Mouse (Mus musculus) right cerebral cortex, postnatal 14 days (tissue): ENCODE measurements around the gene Otx2.
"Not testable (repeated sequence)": the region's sequence is repeated elsewhere in the genome, so short reads cannot be mapped to it uniquely, and the experiment has no call there.

ENCODE experiments used
- DNase-seq: peaks from one replicate; pipeline ENCODE4 v3.0.0; 2022

Otx2 gene

DNA sequence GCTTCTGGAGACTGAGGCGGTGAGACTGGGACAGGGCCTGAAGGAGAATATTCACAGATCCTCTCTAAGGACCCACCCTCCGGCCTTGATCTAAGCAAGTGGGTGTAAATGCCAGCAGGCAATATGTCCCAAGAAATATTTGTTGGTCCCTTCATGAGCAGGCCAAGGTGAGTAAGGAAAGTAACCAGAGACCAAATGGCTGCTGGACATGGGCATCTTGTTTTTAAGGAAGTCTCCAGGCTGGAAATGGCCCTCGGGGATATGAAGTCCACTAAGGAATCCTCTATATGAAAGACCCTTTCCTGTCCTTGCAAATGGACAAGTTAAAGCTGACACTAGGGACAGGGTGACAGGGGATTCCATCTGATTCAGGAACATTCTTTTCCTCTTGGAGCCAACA is 20.5 kb downstream of the Otx2 start:
- DNase-seq = no peak

DNA sequence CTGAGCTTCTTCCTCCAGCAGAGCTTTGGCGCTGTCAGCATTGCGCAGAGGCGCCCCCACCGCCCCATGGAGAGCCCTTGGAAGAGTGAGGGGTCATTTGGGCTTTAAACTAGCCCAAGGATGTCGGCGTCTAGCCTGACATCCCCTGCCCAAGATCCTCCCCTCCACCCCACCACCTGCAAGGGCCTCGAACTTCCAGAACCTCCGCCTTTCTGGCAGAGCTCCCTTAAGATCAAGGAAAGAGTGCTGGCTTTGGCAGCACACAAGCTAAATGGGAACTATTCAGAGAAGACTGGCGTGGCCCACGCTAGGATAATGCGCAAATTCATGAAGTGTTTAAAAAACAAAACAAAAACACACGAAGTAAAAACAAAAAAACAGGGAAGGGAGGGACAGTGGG is 21.4 kb downstream of the Otx2 start:
- DNase-seq = no peak

DNA sequence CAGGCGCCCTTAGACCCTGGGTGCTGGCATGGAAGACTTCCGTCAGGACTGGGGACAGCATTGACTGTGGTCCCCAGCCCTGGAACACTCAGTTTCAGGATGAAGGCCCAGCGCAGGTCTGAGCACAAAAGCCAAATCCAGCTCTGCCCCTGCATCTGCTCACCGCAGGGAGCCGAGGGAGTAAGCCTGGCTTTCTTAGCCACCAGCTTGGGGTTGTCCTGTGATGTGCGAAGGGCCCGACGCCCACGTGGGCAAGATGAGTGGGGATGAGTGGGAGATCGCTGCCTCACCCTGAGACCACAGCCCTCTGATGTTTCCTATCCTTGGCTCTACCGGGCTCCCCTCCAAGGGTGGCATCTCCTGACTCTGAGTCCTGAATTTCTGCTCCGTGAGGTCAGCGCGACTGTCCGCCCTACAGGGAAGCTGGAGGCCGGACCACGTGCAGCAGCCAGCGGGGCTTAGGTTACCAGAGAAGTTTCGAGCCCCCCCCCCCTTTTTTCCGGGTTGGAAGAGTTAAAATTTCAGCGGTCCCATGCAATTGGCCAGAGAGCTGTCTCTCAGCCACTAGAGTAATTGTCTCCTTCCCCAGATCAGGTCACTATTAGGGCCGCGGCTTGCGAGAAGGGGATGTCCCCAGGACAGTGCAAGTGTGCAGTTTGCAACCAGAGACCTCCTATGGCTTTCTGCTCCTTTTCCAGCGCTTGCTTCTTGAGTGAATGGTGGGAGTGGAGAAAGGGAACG is 22.0 kb downstream of the Otx2 start:
- no peak for DNase-seq

DNA sequence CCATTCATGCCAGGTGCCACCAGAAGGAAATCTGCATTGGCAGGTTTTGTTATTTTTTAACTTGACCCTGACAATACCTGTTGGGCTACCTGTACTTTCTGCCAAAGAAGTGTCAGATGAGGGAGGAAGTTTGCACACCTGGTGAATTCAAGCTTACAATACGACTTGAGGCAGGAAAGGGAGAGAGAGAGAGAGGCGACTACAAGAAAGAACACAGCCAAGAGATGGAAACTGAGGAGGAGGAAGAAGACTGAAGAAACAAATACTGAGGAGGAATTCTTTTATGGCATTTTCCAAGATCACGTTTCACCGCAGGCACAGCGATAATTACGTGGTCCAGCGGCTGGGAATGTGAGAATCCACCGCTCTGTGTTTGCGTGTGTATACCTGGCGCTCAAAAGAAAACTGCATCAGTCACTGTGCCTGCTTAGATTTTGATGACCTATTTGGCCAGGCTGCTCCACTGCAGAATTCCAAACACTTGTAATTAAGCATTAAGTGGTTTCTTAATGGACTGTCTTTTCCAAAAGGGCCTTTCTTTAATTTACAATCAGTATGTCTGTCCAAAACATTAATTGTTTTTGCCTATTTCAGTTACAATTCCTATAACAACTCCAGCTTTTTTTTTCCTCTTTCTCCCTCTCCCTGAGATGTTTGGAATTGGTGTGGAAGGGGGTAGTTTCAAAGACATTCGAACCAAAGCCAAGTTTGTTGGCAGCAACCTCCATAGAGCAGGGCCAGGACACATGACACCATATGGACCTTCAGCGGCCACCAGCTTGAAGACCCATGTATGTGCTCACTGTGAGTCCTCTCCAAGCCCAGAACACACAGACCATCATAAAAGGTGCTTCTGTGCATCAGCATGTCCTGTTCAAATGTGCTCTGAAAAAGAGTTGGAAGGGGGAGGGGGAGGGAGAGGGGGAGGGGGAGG is 31.9 kb downstream of the Otx2 start:
- DNase-seq = no peak

DNA sequence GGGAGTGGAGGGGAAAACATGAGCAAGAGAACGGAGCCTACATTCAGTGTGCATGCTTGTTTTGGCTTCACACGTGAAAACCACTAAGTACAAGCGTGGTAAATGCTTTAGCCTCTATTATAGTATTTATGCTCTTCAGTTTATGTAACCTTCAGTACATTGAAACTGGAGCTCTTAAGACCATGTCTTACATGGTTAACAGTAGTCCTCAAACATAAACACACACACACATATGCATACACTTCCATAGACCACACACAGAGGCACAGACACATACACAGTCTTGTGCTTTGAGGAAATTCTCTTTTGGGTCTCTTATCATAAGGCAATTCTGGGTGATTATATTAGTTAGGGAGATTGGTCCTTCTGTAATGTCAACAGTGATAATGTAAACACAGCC is 40.5 kb downstream of the Otx2 start:
- DNase-seq = no peak

GRCm38 (mm10) chr14:48632335-48632734 is 41.3 kb downstream of the Otx2 start:
- DNase-seq = no peak

GRCm38 (mm10) chr14:48631486-48631885 is 42.1 kb downstream of the Otx2 start:
- no peak for DNase-seq

GRCm38 (mm10) chr14:48629404-48629803 is 44.2 kb downstream of the Otx2 start:
- DNase-seq = no peak

- DNase-seq = no peak
Measured at GRCm38 (mm10) chr14:48626271-48626670, 47.3 kb downstream of the Otx2 start.

DNA sequence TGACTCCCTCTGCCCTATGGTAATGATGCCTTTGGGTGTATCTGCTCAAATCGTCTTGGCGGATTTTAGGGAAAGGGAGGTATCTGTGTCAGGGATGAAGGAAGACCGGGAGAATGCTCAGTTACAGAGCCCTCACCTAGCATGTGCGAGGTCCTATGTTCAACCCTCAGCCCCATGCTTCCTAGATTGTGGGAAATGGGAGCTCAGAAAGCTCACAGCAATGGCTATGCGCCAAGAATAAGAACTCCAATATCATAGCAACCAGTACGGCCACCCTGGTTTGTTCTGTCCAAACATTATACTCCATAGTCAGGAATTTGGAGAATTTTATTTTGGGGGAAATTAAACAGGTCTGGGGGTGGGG is 48.3 kb downstream of the Otx2 start:
- DNase-seq = no peak

GRCm38 (mm10) chr14:48624596-48625330 is 48.9 kb downstream of the Otx2 start:
- no peak for DNase-seq

- DNase-seq = not testable (repeated sequence)
Measured at GRCm38 (mm10) chr14:48622726-48623125, 50.9 kb downstream of the Otx2 start.

DNA sequence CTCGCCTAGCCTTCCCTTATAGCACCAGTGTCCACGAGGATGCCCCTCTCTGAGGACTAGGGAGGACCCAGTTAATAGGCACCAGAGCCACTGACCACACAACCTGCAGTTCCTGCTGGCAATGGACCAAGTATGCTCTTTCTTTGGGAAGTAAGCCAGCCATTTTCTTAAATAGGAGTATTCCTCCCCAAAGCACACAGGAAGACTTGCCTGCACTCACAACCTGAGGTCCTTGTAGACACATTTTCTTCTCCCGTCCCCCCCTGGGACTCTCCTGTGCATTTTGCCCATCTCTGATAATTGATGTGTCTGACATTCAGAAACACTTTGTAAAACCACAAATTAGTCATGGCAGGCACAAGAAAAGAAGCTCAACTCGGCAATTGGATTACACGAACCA is 57.3 kb downstream of the Otx2 start:
- no peak for DNase-seq

DNA sequence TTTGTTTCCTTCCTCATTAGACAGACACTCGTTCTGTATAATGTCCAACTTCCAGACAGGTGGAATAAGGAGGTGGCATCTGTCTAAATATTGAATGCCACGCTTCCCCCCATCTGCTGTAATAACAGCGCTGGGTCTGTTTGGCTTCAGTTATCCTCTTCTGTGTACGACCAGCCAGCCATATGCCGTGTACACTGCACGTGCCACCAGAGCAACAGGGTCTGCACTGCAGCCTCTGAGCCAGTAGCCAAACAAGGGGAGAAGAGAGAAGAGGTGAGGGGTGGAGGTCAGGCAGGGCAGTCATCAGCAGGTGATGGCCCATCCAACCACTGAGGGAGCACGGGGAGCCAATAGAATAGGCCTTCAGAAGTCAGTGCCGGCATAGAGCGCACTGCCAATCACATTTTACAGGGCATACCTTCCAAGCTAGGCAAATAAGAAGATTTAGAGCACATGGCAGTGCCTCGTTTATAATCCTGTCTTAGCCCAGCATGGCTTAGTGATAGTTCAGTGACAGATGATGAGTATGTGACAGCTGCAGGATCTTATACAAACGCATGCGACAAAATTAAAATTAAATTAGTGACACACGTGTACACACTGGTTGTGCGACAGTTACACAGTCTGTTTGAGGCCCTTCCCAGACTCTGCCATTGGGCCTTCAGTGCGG is 64.8 kb downstream of the Otx2 start:
- no peak for DNase-seq
